Mouse (Mus musculus) heart, embryonic 15.5 days (tissue): ENCODE results near the gene Susd4. TPM values are rescaled to one million over a fixed set of nuclear protein-coding genes. Genes with fewer than 3 reads are reported as not detected.

ENCODE experiments used
- ATAC-seq: fragments of 200-750 bp; cut with Nextera tagmentation; replicated peaks from 2 replicates; pipeline ENCODE4 v1.8.0; 2017; ENCODE audit warnings: low read depth, moderate TSS enrichment; ENCODE audit not compliant: insufficient number of reproducible peaks, insufficient read depth, low FRiP score
- H3K27ac ChIP-seq: fragments of 300-500 bp; sonication (generic); 2 replicates; pipeline ENCODE4 v1.5.1; 2015; ENCODE audit warnings: mild to moderate bottlenecking, inconsistent platforms
- H3K27me3 ChIP-seq: fragments of 300-500 bp; sonication (generic); 2 replicates; pipeline ENCODE4 v1.6.1; 2015; ENCODE audit warnings: inconsistent platforms
- H3K36me3 ChIP-seq: fragments of 300-500 bp; sonication (generic); 2 replicates; pipeline ENCODE4 v1.6.1; 2015; ENCODE audit warnings: mild to moderate bottlenecking, inconsistent platforms
- H3K4me1 ChIP-seq: fragments of 300-500 bp; sonication (generic); replicated peaks from 2 replicates; pipeline ENCODE4 v1.6.1; 2015; ENCODE audit warnings: inconsistent platforms
- H3K4me2 ChIP-seq: fragments of 300-500 bp; sonication (generic); 2 replicates; pipeline ENCODE4 v1.6.1; 2015; ENCODE audit warnings: inconsistent platforms, mild to moderate bottlenecking, moderate library complexity
- H3K4me3 ChIP-seq: fragments of 300-500 bp; sonication (generic); 2 replicates; pipeline ENCODE4 v1.5.1; 2015; ENCODE audit warnings: mild to moderate bottlenecking, inconsistent platforms
- H3K9ac ChIP-seq: fragments of 300-500 bp; sonication (generic); 2 replicates; pipeline ENCODE4 v1.6.1; 2015; ENCODE audit warnings: mild to moderate bottlenecking, inconsistent platforms
- H3K9me3 ChIP-seq: fragments of 300-500 bp; sonication (generic); replicated peaks from 2 replicates; pipeline ENCODE4 v1.6.1; 2016; ENCODE audit warnings: inconsistent platforms
- whole genome bisulfite sequencing: fragments of 180-500 bp; shearing (Covaris S2); methylation state at CpG from one replicate; pipeline ENCODE4 v1.1.7; 2015; ENCODE audit warnings: mixed read lengths; 5-methylcytosine and 5-hydroxymethylcytosine counted together
- polyA plus RNA-seq: library from polyadenylated mRNA; unstranded; fragments of >200 nt; fragmentation: Nextera tagmentation; extraction: Ambion mirVana; gene quantifications from 2 replicates; pipeline ENCODE4 v1.2.1, GENCODE M21; 2015

Gene Susd4
- polyA plus RNA-seq, 1 experiment from 2014 or later: 4.1 TPM

DNA sequence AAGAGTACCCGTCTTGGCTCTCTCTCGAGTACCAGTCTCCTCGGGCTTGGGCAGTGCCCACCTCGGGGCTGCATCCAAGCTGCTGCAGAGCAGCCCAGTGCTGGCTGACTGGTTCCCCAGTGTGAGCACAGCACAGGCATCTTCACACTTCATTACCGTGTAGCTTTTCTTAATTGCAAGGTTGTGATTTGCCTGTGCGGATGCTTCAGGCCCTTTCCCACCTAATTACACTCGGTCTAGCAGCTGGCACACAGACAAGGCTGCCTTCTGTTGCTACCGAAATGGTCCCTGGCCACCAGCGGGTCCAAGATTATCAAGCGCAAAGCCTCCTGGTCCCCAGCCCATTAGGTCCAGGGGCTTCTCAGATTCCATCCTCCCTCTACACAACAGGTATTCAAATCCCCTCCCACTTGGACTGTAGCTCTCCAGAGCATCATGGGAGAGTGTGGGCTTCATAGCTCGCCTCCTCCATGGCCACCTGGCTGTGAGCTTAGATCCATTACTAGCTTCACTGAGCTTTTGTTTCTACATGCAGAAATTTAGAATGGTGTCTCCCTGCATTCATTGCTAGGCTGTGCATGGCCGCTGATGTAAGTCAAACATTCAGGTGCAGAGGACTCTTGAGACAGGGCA is 134.0 kb downstream of the Susd4 start:
- Histone ChIP-seq H3K27me3 (no peaks in the 10 kb centered on the region), H3K9ac (no peak overlapping the region), H3K4me2 (no peak overlapping the region), H3K4me3 (no peak overlapping the region), H3K27ac (no peak overlapping the region), H3K4me1 (0 out of 2 replicates have a peak, but pooled peaks cover 6% of the 10 kb centered on the region), H3K36me3 (no peaks in the 10 kb centered on the region), H3K9me3 (no peaks in the 10 kb centered on the region)
- WGBS: 76% methylated on average over 12 of the region's 12 CpGs
- no peak for ATAC-seq

DNA sequence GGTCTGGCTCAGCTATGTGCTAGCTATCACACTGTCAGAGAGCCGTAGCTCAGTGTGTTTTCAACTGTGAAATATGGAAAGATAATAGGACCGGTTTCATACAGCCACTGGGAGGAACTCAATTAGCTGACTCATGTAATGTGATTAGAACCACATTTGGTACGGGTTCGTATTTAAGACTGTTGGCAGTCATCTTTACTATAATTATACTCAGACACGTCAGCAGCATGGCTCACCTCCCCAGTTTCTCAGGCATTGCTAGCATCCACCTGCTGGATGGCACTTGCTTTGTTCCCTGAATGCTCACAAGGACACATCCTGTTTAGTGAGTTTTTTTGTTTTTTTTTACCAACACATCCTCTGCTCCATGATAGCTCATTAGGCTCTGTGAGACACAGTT is 138.4 kb downstream of the Susd4 start:
- H3K4me1 ChIP-seq: peaks cover 21% of the 10 kb centered on the region
- no peak overlapping the region for H3K4me3 ChIP-seq
- H3K9me3 ChIP-seq: no peaks in the 10 kb centered on the region
- ATAC-seq: no peak
- H3K27me3 ChIP-seq: no peaks in the 10 kb centered on the region
- no peaks in the 10 kb centered on the region for H3K36me3 ChIP-seq
- WGBS: 31% methylated on average over 5 of the region's 5 CpGs
- no peak overlapping the region for H3K4me2 ChIP-seq
- no peak overlapping the region for H3K9ac ChIP-seq
- no peak overlapping the region for H3K27ac ChIP-seq

DNA sequence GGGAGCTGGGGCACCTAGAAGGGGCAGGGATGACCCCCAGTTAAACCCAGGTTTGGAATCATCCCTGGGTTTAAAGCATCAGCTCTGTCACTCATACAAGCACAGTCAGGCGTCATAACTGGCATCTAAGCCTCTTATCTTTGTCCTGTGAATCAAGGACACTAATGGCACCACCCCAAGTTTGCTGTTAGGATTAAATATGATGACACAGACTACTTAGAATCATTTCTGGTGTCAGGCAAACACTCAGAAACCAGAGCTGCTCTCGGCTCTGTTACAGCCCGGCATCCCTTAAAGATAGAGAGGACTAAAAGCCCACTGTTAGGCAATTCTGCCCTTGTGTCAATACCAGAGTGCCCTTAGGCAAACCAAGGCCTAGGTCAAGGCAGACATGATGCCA is 139.2 kb downstream of the Susd4 start:
- Histone ChIP-seq H3K27me3 (no peaks in the 10 kb centered on the region), H3K9ac (no peak overlapping the region), H3K36me3 (no peaks in the 10 kb centered on the region), H3K4me1 (peaks cover 27% of the 10 kb centered on the region), H3K4me2 (no peak overlapping the region), H3K27ac (no peak overlapping the region), H3K9me3 (no peaks in the 10 kb centered on the region), H3K4me3 (no peak overlapping the region)
- WGBS: 53% methylated on average over 3 of the region's 3 CpGs
- no peak for ATAC-seq

DNA sequence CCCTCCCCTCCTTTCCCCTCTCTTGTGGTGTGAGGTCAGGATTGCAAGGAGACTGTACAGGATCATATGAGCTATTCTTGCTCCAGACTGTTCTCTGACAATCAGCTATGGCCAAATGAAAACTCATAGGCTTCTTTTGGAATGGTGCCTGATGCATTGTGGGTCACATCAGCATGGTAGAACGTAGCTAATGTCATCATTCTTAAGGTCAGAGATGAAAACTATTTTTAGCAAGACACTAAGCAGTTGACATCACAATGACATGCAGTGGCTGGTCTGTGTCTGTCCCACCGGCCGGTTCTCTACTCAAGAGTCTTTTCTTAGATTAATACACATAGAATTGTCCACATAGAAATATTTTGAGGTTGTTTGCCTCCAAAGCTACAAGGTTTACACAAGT is 142.0 kb downstream of the Susd4 start:
- WGBS: 18% methylated on average over 3 of the region's 3 CpGs
- H3K4me3 ChIP-seq: no peak overlapping the region
- peaks cover 41% of the 10 kb centered on the region for H3K4me1 ChIP-seq
- ATAC-seq: no peak
- no peak overlapping the region for H3K4me2 ChIP-seq
- no peaks in the 10 kb centered on the region for H3K27me3 ChIP-seq
- no peaks in the 10 kb centered on the region for H3K36me3 ChIP-seq
- no peak overlapping the region for H3K9ac ChIP-seq
- no peaks in the 10 kb centered on the region for H3K9me3 ChIP-seq
- peak overlapping the region; percentile 79 for H3K27ac ChIP-seq

DNA sequence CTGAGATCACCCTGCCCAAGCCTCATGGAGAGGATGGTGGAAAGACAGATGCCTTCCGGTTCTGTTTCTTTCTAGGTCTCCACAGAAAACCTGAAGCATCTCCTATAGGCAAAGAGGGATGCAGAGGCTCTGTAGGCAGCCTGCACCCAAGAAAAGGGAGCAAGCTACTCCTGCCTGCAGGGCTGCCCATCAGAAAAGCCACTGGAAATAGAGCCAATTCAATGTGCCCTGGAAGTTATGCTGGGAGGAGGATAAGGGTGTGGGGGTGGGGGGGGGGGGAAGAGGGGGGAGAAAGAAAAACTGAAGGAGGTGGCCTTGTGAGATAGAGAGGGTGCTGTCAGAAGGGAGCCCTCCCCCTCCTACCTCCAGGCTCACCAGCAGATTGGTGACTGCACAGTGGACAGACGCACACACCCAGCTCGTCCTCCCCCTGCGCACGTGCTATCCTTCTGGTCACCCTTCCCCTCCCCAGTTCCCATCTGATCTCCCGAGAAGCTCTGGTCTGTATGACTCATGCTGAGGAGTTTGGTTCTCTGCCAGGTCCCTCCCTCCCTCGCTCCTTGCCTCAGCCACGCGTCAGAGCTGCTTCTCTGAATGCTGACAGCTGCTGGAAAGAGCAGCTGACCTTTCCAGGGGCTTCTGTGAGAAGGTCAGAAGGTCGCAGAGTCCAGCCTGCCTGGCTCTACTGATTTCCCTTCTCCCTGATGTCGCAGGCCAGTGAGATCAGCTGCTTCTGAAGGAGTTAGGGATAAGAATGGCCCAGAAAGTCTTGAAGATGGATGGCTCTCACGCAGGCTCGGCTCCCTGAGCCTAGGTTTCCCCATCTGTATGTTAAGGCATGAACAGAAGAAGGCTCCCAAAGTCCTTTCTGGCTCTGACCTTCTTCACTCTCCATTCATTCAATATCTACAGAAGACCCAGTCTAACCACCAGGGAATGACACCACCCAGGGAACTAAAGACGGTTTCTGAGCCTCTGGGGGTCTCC is 144.7 kb downstream of the Susd4 start:
- Histone ChIP-seq H3K27ac (peak overlapping the region; percentile 80), H3K9ac (no peak overlapping the region), H3K4me2 (peak overlapping the region; percentile 46), H3K9me3 (no peaks in the 10 kb centered on the region; the same call in 1 of the 2 replicates), H3K4me3 (peak overlapping the region; percentile 15; the same call in 1 of the 2 replicates), H3K27me3 (no peaks in the 10 kb centered on the region), H3K4me1 (peaks cover 36% of the 10 kb centered on the region), H3K36me3 (no peaks in the 10 kb centered on the region)
- WGBS: 13% methylated on average over 14 of the region's 14 CpGs
- peak; percentile 96 for ATAC-seq

DNA sequence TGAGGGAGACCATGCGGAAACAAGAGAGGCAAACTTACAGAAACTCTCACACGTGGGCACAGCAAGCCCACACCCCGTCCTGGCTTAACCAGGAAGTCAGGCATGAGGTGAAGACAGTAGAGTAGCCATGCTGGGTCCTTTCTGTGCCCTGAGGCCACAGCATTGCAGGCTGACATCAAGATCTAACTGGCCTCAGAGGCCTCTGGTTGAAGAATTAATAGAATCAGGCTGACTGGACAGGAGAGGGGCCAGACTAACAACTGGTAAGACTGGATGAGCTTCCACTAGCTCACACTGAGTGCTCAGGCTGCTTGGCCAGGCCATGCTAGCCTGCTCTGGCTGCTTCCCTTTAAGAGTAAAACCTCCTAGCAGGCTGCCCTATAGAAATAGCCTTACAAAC is 145.4 kb downstream of the Susd4 start:
- no peak for ATAC-seq
- 55% methylated on average over 3 of the region's 3 CpGs for WGBS
- Histone ChIP-seq H3K9ac (no peak overlapping the region), H3K4me1 (peaks cover 36% of the 10 kb centered on the region), H3K4me2 (no peak overlapping the region), H3K27me3 (no peaks in the 10 kb centered on the region), H3K9me3 (no peaks in the 10 kb centered on the region; the same call in 1 of the 2 replicates), H3K36me3 (no peaks in the 10 kb centered on the region), H3K27ac (peak overlapping the region; percentile 80), H3K4me3 (no peak overlapping the region)

DNA sequence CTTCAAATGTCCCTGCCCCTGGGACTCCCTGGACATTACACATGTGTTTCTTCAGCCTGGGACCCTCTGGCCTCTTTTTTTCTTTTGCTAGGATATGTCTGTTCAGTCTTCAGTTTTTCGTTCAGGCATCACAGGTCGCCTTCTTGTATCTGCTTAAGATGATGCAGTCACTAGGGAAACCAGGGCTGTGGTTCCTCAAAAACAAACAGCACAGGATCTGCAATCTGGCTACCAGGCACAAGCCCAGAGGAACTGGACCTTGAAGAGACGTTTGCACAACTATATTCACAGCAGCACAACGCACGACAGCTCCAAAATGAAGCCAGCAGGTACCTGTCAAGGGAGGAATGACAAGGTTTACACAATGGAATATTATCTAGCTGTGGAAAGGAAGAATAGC is 145.9 kb downstream of the Susd4 start:
- Histone ChIP-seq H3K9me3 (no peaks in the 10 kb centered on the region; the same call in 1 of the 2 replicates), H3K9ac (no peak overlapping the region), H3K36me3 (no peaks in the 10 kb centered on the region), H3K4me3 (no peak overlapping the region), H3K4me1 (peaks cover 36% of the 10 kb centered on the region), H3K27ac (no peak overlapping the region), H3K4me2 (no peak overlapping the region), H3K27me3 (no peaks in the 10 kb centered on the region)
- ATAC-seq: no peak
- WGBS: 81% methylated on average over 5 of the region's 5 CpGs

DNA sequence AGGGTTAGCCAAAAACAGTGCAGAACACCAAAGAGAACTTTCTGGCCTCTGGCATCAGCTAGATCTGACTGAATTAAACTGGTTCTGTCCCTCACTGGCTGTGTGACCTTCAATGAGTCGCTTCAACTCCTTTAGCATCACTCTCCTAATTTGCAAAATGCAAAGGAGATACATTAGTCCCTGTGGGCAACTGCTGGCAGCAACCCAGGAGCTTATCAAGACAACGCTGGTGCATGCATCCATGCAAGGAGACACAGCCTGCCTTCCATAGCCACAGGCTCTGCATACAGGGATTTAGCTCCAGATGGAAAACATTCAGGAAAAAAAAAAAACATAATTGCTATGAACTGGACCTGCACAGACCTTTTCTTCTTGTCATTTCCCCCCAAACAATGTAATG is 148.9 kb downstream of the Susd4 start:
- Histone ChIP-seq H3K4me2 (no peak overlapping the region), H3K4me1 (peaks cover 18% of the 10 kb centered on the region), H3K36me3 (no peaks in the 10 kb centered on the region), H3K9me3 (no peaks in the 10 kb centered on the region; the same call in 1 of the 2 replicates), H3K27ac (no peak overlapping the region), H3K9ac (no peak overlapping the region), H3K4me3 (no peak overlapping the region), H3K27me3 (no peaks in the 10 kb centered on the region)
- 36% methylated on average over 2 of the region's 2 CpGs for WGBS
- ATAC-seq: no peak

DNA sequence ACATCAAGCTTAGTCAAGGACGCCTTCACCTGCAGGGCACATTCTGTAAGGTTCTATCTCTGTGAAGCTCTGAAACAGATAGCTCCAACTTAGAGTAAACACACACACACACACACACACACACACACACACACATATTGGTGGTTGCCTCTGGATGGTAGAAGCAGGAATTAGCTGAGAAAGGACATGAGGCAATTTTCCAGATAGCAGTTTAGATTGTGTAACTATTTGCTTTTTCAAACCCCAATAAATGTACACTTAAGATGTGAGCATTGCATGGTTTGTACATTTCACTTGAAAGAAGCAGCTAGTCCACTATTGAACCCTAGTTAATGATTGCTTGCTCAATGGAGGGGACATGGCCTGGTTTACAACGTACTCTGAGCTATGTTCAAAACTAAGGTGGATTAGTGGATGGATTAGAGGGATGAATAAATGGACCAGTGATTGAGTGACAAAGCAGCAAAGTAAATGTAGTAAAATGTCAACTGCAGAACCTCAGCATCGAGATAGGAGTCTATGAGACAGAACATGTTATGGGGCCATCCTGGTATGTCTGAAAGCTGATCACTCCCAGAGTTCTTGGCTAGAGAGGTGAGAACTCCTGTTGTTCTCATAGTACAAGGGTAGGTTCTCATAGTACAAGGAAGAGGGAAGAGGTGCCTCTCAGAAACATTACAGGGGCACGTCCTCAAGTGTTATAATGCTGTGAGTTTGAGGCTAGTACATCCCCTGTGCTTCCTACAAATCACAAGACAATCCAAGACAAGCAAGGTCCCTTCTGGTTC is 150.7 kb downstream of the Susd4 start:
- Histone ChIP-seq H3K9ac (no peak overlapping the region), H3K27ac (no peak overlapping the region), H3K27me3 (no peaks in the 10 kb centered on the region), H3K4me1 (peaks cover 3% of the 10 kb centered on the region; the same call in 1 of the 2 replicates), H3K36me3 (no peaks in the 10 kb centered on the region), H3K4me2 (no peak overlapping the region), H3K9me3 (no peaks in the 10 kb centered on the region; the same call in 1 of the 2 replicates), H3K4me3 (no peak overlapping the region)
- 79% methylated on average over 4 of the region's 4 CpGs for WGBS
- no peak for ATAC-seq

DNA sequence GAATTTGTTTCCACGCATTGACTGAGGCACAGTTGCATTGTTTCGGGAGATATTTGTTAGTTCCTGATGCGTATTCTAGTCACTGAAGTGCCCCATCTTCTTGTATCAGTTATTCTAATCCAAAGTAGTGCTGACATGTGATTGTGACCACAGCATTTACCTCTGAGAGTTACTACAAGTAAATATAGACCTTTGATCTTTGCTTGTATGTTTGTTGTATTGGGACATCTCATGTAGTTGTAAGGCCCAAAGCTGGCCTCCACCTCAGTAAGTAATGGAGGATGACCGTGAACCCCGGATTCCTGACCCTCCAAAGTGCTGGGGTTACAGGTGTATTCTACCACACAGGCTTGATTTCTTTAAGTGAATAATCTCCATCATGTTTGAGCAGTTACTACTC is 152.5 kb downstream of the Susd4 start:
- no peaks in the 10 kb centered on the region for H3K27me3 ChIP-seq
- no peak overlapping the region for H3K9ac ChIP-seq
- ATAC-seq: no peak
- H3K9me3 ChIP-seq: no peaks in the 10 kb centered on the region; the same call in 1 of the 2 replicates
- H3K4me2 ChIP-seq: no peak overlapping the region
- H3K4me1 ChIP-seq: peaks cover 3% of the 10 kb centered on the region; the same call in 1 of the 2 replicates
- WGBS: 92% methylated on average over 5 of the region's 5 CpGs
- H3K4me3 ChIP-seq: no peak overlapping the region
- no peaks in the 10 kb centered on the region for H3K36me3 ChIP-seq
- no peak overlapping the region for H3K27ac ChIP-seq
